Mouse (Mus musculus) adrenal gland, adult 2 months (tissue): ENCODE data around the gene Gm6205. TPM values are rescaled to one million over a fixed set of nuclear protein-coding genes. Genes with fewer than 3 reads are reported as not detected.
"Not testable (repeated sequence)": the region's sequence is repeated elsewhere in the genome, so short reads cannot be mapped to it uniquely, and the experiment has no call there.

Experiments used
- DNase-seq: peaks from one replicate; pipeline ENCODE4 v3.0.0; 2021
- long read RNA-seq: library from polyadenylated mRNA; stranded (forward); transcript quantifications from one replicate; pipeline ENCODE4 v2.0.0, GENCODE M21; 2021
- polyA plus RNA-seq: library from polyadenylated mRNA; depleted of rRNA; stranded (reverse); fragments of >200 nt; gene quantifications from 2 replicates; pipeline ENCODE4 v1.2.3, GENCODE M21; 2012; rRNA removed
- total RNA-seq, 2 experiments: library from RNA; stranded (reverse); gene quantifications; 2 replicates each; pipeline ENCODE4 v1.2.3; 2021

The Gm6205 gene
- not detected for total RNA-seq
- not detected in 2 replicates for polyA plus RNA-seq
- long read RNA-seq = 0 reads

DNA sequence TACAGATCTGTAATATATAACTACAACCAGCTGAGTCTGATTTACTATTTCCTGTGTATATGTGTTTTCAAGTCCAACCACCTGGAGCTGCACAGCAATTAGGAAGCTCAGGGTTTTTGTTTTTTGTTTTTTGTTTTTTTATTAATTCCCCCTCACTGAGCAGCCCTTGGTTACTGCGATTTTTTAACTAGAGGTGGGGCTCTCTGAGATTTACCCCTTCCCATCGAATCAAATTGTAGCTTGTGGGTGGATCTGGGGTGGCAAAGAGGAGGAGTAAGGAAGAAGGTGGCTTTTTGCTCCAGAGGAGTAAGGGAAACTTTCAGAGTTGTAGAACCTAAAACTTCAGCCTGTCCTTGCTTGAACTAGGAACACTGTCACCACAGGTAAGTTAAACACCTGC lies at the start of gene Gm6205:
Gene Gm6205, plus strand, starts transcription at position 301 of the 400 bp plus-strand sequence.
- not testable (repeated sequence) for DNase-seq

DNA sequence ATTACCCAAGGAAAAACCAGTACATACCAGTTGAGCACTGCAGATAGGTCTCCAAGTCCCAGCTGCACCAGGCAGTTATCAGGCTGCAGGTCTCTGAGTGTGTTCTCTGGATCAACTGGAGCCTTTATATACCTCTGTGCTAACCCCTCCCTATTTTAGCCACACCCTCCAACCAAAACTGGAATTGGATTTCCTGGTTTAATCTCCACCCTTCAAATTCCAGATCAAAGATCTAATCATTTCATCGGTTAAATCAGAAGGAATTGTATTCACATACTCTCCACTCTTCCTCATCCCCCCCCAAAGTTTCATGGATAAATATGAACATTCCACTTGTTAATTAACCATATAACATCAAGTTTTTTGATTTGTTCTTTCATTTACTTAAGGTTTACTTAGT lies 31.9 kb upstream of the Gm6205 start, which contains the start of gene Gm3147:
Gene Gm3147, minus strand, starts transcription at position 101 of the 400 bp plus-strand sequence.
- DNase-seq = not testable (repeated sequence)

- not testable (repeated sequence) for DNase-seq
Measured at GRCm38 (mm10) chr5:94623679-94624078, 24.5 kb upstream of the Gm6205 start, which contains the start of gene Gm6509. Gene Gm6509 (plus strand): TSS chr5:94623979.

Other genes with a start within 250 kb of the Gm6205 start
- not detected for gene Gm7682, start 202.6 kb upstream of the Gm6205 start, total RNA-seq
- gene Gm7682, start 202.6 kb upstream of the Gm6205 start, polyA plus RNA-seq = not detected in 2 replicates
- not detected for gene Gm3139, start 122.1 kb upstream of the Gm6205 start, total RNA-seq
- gene Gm3139, start 122.1 kb upstream of the Gm6205 start, polyA plus RNA-seq = not detected in 2 replicates
- not detected for gene Gm3147, start 32.0 kb upstream of the Gm6205 start, total RNA-seq
- gene Gm3147, start 32.0 kb upstream of the Gm6205 start, polyA plus RNA-seq = not detected in 2 replicates
- gene Gm6509, start 24.4 kb upstream of the Gm6205 start, total RNA-seq = not detected
- not detected in 2 replicates for gene Gm6509, start 24.4 kb upstream of the Gm6205 start, polyA plus RNA-seq
- gene Gm3183, start 217.1 kb downstream of the Gm6205 start, total RNA-seq = not detected
- gene Gm3183, start 217.1 kb downstream of the Gm6205 start, polyA plus RNA-seq = not detected in 2 replicates